Comparison of ENCODE assay signal across 13 mouse cellular contexts in the genomic region with DNA sequence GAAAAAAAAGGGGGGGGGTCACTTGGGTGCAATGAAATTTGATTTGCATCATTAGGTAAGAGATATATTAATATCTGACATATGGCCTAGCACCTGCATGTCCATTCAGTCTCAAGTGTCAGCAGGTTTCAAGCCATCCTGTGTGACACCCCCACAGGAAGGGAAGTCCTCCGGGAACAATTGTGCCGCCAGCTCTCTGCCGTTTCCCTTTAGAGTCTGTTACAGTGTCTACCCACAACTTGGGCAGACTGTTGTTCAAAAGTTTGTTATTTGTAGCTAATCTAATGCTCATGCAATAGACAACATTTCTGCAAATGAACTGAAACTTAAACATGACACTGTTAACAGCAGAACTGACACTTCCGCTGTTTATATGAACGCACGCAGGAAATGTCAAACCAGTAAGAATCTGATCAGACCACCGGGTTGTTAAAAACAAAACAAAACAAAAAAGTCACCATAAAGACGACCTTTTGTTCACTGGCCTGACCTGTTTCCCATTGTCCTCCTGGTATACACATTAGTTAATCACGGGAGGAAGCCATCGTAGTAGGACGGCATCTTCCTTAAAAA. TPM values are rescaled to one million over a fixed set of nuclear protein-coding genes. Genes with fewer than 3 reads are reported as not detected.
A peak's percentile ranks its signal among the peaks of the same experiment; 100 is the strongest.
DNase-seq lines count a peak whose midpoint lies in the region; ATAC-seq and TF ChIP-seq lines count a peak whose summit lies in the region.
"Had no signal": no experiment of that assay in that cellular context is flagged by ENCODE, and none has a peak within 500 bp of the region (broad histone marks: within the 10 kb centered on the region; RNA-seq: fewer than 3 reads in every experiment).

No protein-coding gene starts in this region.

- no peaks in the 10 kb centered on the region for H3K27me3 ChIP-seq in kidney, embryonic 15.5 days
- no peaks in the 10 kb centered on the region for H3K27me3 ChIP-seq in liver, postnatal 0 days (ENCODE audit: insufficient read depth, low read length)
- H3K27me3 ChIP-seq in midbrain, embryonic 10.5 days (ENCODE audit: low read depth, poor library complexity, severe bottlenecking) = no peaks in the 10 kb centered on the region
- no peaks in the 10 kb centered on the region for H3K27me3 ChIP-seq in forebrain, embryonic 10.5 days (ENCODE audit: poor library complexity, severe bottlenecking)
- H3K27me3 ChIP-seq: forebrain, embryonic 13.5 days; neural tube, embryonic 15.5 days had no signal

- no peak for ATAC-seq in kidney, embryonic 15.5 days (replicated peaks; ENCODE audit: low FRiP score)
- ATAC-seq in granulocyte monocyte progenitor cell, adult 5-6 weeks (replicated peaks; ENCODE audit: poor library complexity, severe bottlenecking) = peak; percentile 6
- no peak for ATAC-seq in liver, postnatal 0 days
- ATAC-seq: forebrain, embryonic 13.5 days had no signal

- DNase-seq in kidney, adult 18-20 months = no peak
- DNase-seq in CD4-positive helper T cell, adult 2 months (ENCODE audit: low read depth, low spot score) = peak; percentile 65
- DNase-seq in liver, postnatal 0 days = no peak
- DNase-seq in urinary bladder, postnatal 10 days (ENCODE audit: low spot score) = no peak
- DNase-seq in midbrain, embryonic 10.5 days (ENCODE audit: low spot score) = no peak
- no peak for DNase-seq in forebrain, embryonic 10.5 days (ENCODE audit: extremely low spot score, low spot score)
- DNase-seq: adrenal gland, adult 8-10 months; cerebellum, postnatal 25 days; layer of hippocampus, postnatal 36 days had no signal

- peaks cover 34% of the 10 kb centered on the region for H3K4me1 ChIP-seq in kidney, embryonic 15.5 days
- peaks cover 38% of the 10 kb centered on the region for H3K4me1 ChIP-seq in liver, postnatal 0 days (ENCODE audit: insufficient read depth)
- H3K4me1 ChIP-seq in midbrain, embryonic 10.5 days = peaks cover 25% of the 10 kb centered on the region
- H3K4me1 ChIP-seq in forebrain, embryonic 10.5 days = peaks cover 32% of the 10 kb centered on the region

- WGBS in kidney, embryonic 15.5 days = 39% methylated on average over 11 of the region's 11 CpGs
- 26% methylated on average over 11 of the region's 11 CpGs for WGBS in liver, postnatal 0 days (ENCODE audit: insufficient replicate concordance)
- WGBS in midbrain, embryonic 10.5 days = 76% methylated on average over 11 of the region's 11 CpGs
- 76% methylated on average over 11 of the region's 11 CpGs for WGBS in forebrain, embryonic 10.5 days

- peak overlapping the region; percentile 25 for H3K4me2 ChIP-seq in kidney, embryonic 15.5 days
- H3K4me2 ChIP-seq in liver, postnatal 0 days (ENCODE audit: low read depth, low read length) = peak overlapping the region; percentile 69
- H3K4me2 ChIP-seq: forebrain, embryonic 13.5 days; neural tube, embryonic 15.5 days had no signal

- no peak for TF ChIP-seq CTCF in liver, postnatal 0 days (IDR thresholded peaks at IDR 0.05; ENCODE audit: low read depth)

- H3K27ac ChIP-seq in kidney, embryonic 15.5 days = peak overlapping the region; percentile 68
- H3K27ac ChIP-seq in liver, postnatal 0 days (ENCODE audit: low read depth) = peak overlapping the region; percentile 85
- no peak overlapping the region for H3K27ac ChIP-seq in midbrain, embryonic 10.5 days (replicated peaks)
- no peak overlapping the region for H3K27ac ChIP-seq in forebrain, embryonic 10.5 days
- H3K27ac ChIP-seq: forebrain, embryonic 13.5 days; neural tube, embryonic 15.5 days had no signal

- no peaks in the 10 kb centered on the region for H3K9me3 ChIP-seq in kidney, embryonic 15.5 days (replicated peaks)
- no peaks in the 10 kb centered on the region for H3K9me3 ChIP-seq in liver, postnatal 0 days (ENCODE audit: low read length)
- H3K9me3 ChIP-seq in midbrain, embryonic 10.5 days (replicated peaks) = no peaks in the 10 kb centered on the region
- no peaks in the 10 kb centered on the region for H3K9me3 ChIP-seq in forebrain, embryonic 10.5 days
- H3K9me3 ChIP-seq: forebrain, embryonic 13.5 days; neural tube, embryonic 15.5 days had no signal

- no peak overlapping the region for H3K4me3 ChIP-seq in kidney, embryonic 15.5 days (replicated peaks)
- H3K4me3 ChIP-seq in liver, postnatal 0 days (ENCODE audit: low read depth, low read length) = peak overlapping the region; percentile 28
- no peak overlapping the region for H3K4me3 ChIP-seq in midbrain, embryonic 10.5 days
- no peak overlapping the region for H3K4me3 ChIP-seq in forebrain, embryonic 10.5 days
- H3K4me3 ChIP-seq: forebrain, embryonic 13.5 days; neural tube, embryonic 15.5 days had no signal

- H3K9ac ChIP-seq in kidney, embryonic 15.5 days = no peak overlapping the region
- peak overlapping the region; percentile 49 for H3K9ac ChIP-seq in liver, postnatal 0 days (replicated peaks)
- H3K9ac ChIP-seq: forebrain, embryonic 13.5 days; neural tube, embryonic 15.5 days had no signal

- 0 out of 2 replicates have a peak, but pooled peaks have one; percentile 28 for TF ChIP-seq EP300 in liver, postnatal 0 days (IDR thresholded peaks at IDR 0.05; ENCODE audit: low read depth)

- H3K36me3 ChIP-seq in kidney, embryonic 15.5 days = no peaks in the 10 kb centered on the region
- H3K36me3 ChIP-seq in liver, postnatal 0 days (replicated peaks; ENCODE audit: insufficient read depth, low read length) = no peaks in the 10 kb centered on the region
- no peaks in the 10 kb centered on the region for H3K36me3 ChIP-seq in midbrain, embryonic 10.5 days
- H3K36me3 ChIP-seq in forebrain, embryonic 10.5 days (replicated peaks) = no peaks in the 10 kb centered on the region
- H3K36me3 ChIP-seq: neural tube, embryonic 15.5 days had no signal

RNA-seq across cellular contexts. Expression of gene Ifnar1, which starts 23.9 kb away (rescaled TPM):
- polyA plus RNA-seq in kidney, embryonic 15.5 days (2015; fragmentation: Nextera tagmentation; extraction: Ambion mirVana) = 58.5 and 62.2 TPM in 2 replicates
- total RNA-seq in granulocyte monocyte progenitor cell, adult 5-6 weeks (2014; fragmentation: Nextera tagmentation) = 32.3 and 42.5 TPM in 2 replicates
- 33.3 and 35.6 TPM in 2 replicates for total RNA-seq in granulocyte monocyte progenitor cell, adult 5-6 weeks (2017)
- 16.3 and 16.6 TPM in 2 replicates for polyA plus RNA-seq in liver, postnatal 0 days (2015; fragmentation: Nextera tagmentation; extraction: Ambion mirVana)
- polyA plus RNA-seq in midbrain, embryonic 10.5 days (2016; fragmentation: Nextera tagmentation; extraction: Ambion mirVana) = 52.0 and 55.8 TPM in 2 replicates
- 48.3 and 52.7 TPM in 2 replicates for polyA plus RNA-seq in forebrain, embryonic 10.5 days (2016; fragmentation: Nextera tagmentation; extraction: Ambion mirVana)

RNA-seq across cellular contexts. Expression of gene Il10rb, which starts 55.2 kb away (rescaled TPM):
- polyA plus RNA-seq in kidney, embryonic 15.5 days (2015; fragmentation: Nextera tagmentation; extraction: Ambion mirVana) = 29.9 and 31.0 TPM in 2 replicates
- 36.6 and 48.8 TPM in 2 replicates for total RNA-seq in granulocyte monocyte progenitor cell, adult 5-6 weeks (2014; fragmentation: Nextera tagmentation)
- total RNA-seq in granulocyte monocyte progenitor cell, adult 5-6 weeks (2017) = 41.3 and 45.8 TPM in 2 replicates
- polyA plus RNA-seq in liver, postnatal 0 days (2015; fragmentation: Nextera tagmentation; extraction: Ambion mirVana) = 25.5 and 26.4 TPM in 2 replicates
- 6.9 and 8.9 TPM in 2 replicates for polyA plus RNA-seq in midbrain, embryonic 10.5 days (2016; fragmentation: Nextera tagmentation; extraction: Ambion mirVana)
- 4.7 and 5.8 TPM in 2 replicates for polyA plus RNA-seq in forebrain, embryonic 10.5 days (2016; fragmentation: Nextera tagmentation; extraction: Ambion mirVana)

Comparison
In these comparisons a context has a peak if more than half of its experiments do, and no peak if none do; other contexts are left out.
1. H3K27ac ChIP-seq: peak in kidney, embryonic 15.5 days (single experiment) and liver, postnatal 0 days (single experiment); none in midbrain, embryonic 10.5 days (single experiment) and forebrain, embryonic 10.5 days (single experiment).